Mouse (Mus musculus) spleen, adult 18-20 months (tissue): Measurements from ENCODE around the gene Snrpn.
"Not testable (repeated sequence)": the region's sequence is repeated elsewhere in the genome, so short reads cannot be mapped to it uniquely, and the experiment has no call there.

Experiments
- DNase-seq, 2 experiments: peaks; one replicate each; pipeline ENCODE4 v3.0.0; 2022; ENCODE audit warnings: mixed read lengths in 2 of 2

The Snrpn gene

DNA sequence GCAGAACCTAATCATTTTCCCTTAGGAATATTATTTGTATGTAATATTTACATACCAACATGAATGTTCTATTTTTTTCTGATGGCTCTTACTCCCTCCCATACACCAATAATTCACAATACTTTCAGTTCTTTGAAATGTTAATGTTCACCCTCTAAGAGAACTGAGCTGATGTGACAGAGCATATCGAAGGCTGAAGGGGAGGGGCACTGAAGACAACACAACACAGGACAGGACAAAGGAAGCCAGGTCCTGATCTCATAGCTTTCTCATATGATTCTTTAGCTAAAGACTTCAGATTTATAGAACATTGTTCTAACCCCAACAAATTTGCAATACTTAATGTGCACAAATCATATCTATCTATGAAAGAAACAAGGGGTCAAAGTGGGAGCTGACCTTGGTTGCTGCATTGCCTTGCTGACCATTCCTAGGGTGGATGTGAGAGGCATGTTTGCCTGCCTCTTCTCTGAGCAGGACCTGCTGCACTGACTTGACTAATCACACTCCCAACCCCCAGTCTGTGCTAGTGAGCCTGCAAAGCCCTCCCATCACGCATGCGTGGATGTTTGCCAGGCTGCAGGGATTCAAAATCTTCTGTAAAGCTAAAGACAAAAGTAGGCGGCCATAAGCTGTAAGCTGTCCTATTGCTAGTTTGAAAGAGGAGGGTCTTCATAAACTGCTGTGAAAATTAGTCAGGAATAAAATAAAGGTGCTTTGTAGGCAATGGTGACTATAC, at the start of gene Snrpn:
Gene Snrpn (minus strand): TSS at position 478 of the 739 bp plus-strand sequence.
- DNase-seq: no peak

GRCm38 (mm10) chr7:60170250-60171185, 30.5 kb upstream of the Snrpn start:
- DNase-seq: no peak

DNA sequence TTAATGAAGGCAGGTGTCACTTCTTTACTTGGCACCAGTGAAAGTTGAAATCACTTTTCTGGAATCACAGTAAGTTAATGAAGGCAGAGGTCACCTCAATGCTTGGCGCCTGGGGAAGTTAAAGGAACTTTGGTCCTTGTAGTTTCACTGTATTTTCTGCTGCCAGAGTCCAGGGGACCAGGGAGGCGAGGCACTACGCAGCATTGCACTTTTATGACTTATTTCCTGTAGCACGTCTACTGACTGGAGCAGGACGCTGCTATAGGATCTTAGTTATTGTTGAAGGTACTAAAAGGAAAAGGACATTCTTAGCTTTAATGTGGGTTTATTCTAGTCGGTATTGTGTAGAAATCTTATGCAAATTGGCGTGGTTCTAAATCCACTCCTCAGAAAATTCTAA, 14.7 kb downstream of the Snrpn start:
- DNase-seq: no peak

- not testable (repeated sequence) for DNase-seq
Measured at GRCm38 (mm10) chr7:60123086-60123624, 16.9 kb downstream of the Snrpn start.

DNA sequence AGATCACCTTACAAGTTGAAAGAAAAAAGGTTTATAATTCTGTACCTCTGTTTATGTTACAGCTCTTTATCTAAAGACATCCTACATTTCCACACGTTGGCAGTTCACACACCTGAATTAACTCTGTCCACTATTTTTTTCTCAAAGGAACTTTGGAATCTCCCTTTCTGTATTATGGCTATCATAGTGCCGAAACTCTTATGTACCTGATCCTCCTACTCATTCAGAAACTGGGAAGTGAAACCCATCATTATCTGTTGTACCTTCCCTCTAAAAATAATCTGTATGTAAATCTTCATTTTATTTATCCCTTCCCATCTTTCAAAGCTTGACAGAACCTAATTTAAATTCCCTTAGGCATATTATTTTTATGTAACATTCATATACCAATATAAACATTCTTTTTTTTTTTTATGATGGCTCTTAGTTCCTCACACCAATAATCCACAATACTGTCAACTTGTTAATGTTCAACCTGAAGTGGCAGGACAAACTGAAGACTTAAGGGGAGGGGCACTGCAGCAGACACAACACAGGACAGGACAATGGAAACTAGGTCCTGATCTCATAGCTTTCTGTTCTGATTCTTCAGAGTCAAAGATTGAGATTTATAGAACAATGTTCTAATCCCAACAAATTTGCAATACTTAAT, 17.5 kb downstream of the Snrpn start:
- DNase-seq: no peak

DNA sequence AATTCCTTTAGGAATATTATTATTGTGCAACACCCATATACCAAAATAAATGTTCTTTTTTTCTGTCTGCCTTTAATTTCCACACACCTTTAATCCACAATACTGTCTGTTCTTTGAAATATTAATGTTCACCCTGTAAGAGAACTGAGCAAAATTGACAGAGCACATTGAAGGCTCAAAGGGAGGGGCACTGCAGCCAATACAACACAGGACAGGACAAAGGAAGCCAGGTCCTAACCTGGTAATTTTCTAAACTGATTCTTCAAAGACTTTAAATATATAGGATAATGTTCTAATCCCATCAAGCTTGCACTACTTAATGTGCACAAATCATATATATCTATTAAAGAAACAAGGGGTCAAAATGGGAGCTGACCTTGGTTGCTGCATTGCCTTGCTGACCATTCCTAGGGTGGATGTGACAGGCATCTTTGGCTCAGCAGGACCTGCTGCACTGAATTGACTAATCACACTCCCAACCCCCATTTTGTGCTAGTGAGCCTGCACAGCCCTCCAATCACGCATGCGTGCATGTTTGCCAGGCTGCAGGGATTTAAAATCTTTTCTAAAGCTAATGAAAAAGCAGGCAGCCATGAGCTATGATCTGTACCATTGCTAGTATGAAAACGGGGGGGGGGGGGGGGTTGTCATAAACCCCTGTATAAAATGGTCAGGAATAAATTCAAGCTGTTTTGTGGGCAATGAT, 42.7 kb downstream of the Snrpn start:
- DNase-seq: no peak

DNA sequence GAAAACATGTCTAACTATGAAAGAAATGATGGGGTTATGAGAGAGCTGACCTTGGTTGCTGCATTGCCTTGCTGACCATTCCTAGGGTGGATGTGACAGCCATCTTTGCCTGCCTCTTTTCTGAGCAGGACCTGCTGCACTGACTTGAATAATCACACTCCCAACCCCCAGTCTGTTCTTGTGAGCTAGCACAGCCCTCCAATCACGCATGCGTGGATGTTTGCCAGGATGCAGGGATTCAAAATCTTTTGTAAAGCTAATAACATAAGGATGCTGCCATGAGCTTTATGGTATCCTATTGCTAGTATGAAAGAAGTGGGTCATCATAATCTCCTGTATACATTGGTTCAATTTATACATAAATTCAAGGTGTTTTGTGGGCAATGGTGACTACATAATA, 63.7 kb downstream of the Snrpn start:
- no peak for DNase-seq

DNA sequence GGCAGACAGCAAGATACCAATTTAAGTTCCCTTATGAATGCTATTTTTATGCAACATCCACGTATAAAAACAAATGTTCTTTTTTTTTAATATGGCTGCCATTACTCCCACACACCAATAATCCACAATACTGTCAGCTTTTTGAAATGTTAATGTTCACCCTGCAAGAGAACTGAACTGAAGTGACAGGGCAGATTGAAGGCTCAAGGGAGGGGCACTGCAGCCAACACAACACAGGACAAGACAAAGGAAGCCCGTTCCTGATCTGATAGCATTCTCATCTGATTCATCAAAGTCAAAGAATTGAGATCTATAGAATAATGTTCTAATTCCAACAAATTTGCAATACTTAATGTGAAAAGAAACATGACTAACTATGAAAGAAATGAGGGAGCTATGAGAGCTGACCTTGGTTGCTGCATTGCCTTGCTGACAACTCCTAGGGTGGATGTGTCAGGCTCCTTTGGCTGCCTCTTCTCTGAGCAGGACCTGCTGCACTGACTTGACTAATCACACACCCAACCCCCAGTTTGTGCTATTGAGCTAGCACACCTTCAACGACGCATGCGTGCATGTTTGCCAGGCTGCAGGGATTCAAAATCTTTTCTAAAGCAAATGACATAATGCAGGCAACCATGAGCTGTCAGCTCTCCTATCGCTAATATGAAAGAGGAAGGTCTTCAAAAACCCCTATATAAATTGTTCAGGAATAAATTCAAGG, 92.4 kb downstream of the Snrpn start:
- no peak for DNase-seq

DNA sequence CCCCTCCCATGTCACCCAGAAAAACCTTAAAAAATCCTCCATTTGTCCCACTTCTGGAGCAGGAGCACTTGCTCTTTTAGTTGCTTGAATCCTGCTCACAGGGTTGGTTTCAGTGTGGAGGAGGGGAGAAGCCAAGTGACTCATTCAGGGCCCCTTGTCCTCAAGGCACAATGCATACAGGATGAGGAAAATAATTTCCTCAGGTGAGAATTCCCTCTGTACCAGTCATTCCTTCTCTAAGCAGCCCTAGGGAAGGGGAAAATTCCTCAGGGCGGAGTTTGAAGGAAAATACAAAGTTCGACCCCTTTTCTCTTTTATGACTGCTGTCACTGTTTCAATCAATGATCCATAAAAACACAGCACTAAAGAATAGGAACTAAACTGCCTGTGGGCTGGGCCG, 126.8 kb downstream of the Snrpn start:
- no peak for DNase-seq

GRCm38 (mm10) chr7:60007727-60008360, 132.2 kb downstream of the Snrpn start:
- DNase-seq: no peak

DNA sequence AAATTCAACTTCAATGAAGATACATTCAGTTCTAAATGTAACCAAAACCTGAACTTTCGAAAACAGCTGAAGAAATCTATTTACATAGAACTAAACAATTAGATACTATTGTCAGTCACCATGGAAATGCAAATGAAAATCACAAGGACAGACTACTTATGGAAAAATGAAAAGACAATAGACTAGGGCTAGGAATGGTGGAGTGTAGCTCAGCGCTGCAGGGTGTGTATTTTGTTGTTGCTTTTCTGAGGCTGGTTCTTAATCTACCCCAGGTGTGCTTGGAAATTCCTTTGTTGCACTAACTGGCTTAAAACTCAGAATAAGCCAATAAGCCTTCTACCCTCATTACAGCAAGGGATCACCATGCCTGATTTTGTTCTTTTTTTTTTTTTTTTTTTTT, 133.8 kb downstream of the Snrpn start:
- DNase-seq: no peak

- DNase-seq: peak in 1 of 2 experiments; percentile 4
Measured at GRCm38 (mm10) chr7:60004606-60005330, 135.3 kb downstream of the Snrpn start, which contains the start of the genes Snurf and Gm38393. Gene Snurf (minus strand): TSS chr7:60005049. Gene Gm38393 (minus strand): TSS chr7:60005064.

DNA sequence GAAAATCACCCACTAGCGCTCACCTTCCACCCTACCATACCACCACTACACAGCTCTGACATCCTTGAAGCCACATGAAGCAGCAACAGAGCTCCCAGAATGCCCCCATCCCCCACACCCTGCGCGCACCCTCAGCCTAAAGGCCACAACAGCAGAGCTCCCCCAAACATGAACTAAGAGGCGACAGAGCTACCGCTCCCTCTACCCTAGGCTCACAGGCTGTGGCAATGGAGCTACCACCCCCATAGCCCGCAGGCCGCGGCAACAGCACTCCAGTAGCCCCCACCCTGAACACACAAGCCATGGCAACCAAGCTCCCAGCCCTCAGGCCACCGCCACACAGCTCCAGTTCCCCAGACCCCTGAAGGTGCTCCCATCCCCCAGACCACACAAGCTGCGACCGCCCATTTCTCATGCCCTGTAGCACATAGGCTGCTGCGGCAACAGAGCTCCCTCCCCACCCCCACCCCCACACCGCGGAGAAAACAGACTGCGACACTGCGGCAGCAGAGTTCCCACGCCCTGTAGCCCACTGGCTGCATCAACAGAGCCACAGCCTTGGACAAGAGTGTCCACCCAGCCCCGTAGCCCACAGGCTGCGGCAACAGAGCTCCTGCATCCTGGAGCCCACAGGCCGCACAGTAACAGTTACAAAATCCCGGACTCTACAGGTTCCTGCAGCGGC, 136.0 kb downstream of the Snrpn start:
- DNase-seq: no peak

DNA sequence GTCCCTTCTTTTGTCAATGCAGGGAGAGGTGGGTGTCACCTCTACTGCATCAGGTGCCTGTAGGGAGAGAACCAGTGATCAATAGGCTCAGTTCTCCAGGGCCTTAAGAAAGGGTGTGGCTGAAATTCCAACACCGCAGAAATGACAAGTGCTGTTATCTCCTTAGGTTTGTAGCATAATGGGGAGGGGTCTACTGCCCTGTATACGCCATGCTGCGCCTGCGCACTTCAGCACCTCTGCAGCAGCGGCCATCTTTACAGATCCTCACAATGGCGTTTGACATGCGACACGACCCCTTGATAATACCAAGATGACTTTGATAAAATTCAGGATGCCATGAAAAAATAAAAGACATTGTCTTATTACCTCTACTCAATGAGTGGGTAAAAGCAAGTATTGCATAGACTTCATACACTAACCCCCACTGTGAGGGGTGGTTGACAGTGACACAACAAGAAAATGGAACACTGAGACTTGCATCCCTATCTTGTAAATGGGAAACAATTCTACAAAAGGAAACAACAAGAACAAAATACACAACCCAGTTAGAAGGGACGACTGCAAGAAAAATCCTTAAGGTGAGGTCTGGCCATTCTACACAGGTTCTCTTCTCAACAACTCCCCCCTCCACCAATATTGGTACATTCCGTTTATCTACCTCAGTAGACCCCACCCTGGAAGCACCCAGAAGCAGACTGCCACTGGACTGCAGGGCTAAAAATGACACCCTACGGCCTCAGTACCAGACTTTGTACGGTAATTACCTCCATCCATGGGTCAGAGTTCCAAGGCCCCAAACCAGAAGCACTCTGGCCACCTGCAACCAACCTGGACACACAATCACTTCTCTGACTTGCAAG, 136.8 kb downstream of the Snrpn start:
- DNase-seq: no peak

DNA sequence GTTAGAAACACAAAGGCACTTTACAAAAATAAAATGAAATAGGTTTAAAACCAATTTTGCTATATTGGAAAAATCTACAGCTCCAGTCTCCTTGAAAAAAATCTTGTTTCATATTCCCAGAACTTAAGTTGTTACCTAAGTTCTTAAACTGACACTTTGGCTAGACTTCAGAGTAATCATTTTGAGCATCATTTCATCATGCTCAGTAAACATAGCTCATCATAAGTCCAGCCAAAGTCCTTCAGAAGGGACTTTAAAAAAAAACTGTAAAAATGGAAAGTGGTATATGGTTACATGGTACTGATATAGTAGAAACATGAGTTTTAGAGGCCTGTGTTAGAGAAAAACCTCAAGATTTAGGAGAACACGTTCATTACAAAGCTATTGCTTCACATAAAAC, 161.4 kb downstream of the Snrpn start:
- DNase-seq: no peak
